Mouse (Mus musculus): ENCODE measurements at regions not wholly inside any gene's neighbourhood (a gene's known extent, or its start where the extent isn't known, plus 50 kb on each side); places are given as distances from the start of the nearest gene placed in this dataset.
"Not testable (repeated sequence)": the region's sequence is repeated elsewhere in the genome, so short reads cannot be mapped to it uniquely, and the experiment has no call there.

- peak; percentile 14 to 18 for DNase-seq
Observed at GRCm38 (mm10) chr1:176683146-176683545, 130.7 kb downstream of the Cep170 start.

GRCm38 (mm10) chr1:176681971-176682370 lies 131.9 kb downstream of the Cep170 start:
- peak; percentile 72 to 74 for DNase-seq

GRCm38 (mm10) chr1:176675184-176675583 lies 138.7 kb downstream of the Cep170 start:
- no peak for DNase-seq

- no peak for DNase-seq
Observed at GRCm38 (mm10) chr1:176671081-176671480, 142.8 kb downstream of the Cep170 start.

GRCm38 (mm10) chr1:176667552-176668306 lies 146.1 kb downstream of the Cep170 start:
- DNase-seq = no peak

- DNase-seq = no peak
Observed at GRCm38 (mm10) chr1:176660286-176660685, 153.6 kb downstream of the Cep170 start.

GRCm38 (mm10) chr1:176658639-176659038 lies 155.2 kb downstream of the Cep170 start:
- DNase-seq = no peak

GRCm38 (mm10) chr1:176655487-176656333 lies 158.2 kb downstream of the Cep170 start:
- DNase-seq = peak; percentile 7 to 43

- DNase-seq = no peak
Observed at GRCm38 (mm10) chr1:176644248-176644647, 169.6 kb downstream of the Cep170 start.

- no peak for DNase-seq
Observed at GRCm38 (mm10) chr1:176623171-176623570, 190.7 kb downstream of the Cep170 start.

GRCm38 (mm10) chr1:176622213-176622612 lies 191.7 kb downstream of the Cep170 start:
- DNase-seq = no peak

- no peak for DNase-seq
Observed at GRCm38 (mm10) chr1:176621285-176621684, 192.6 kb downstream of the Cep170 start.

- no peak for DNase-seq
Observed at GRCm38 (mm10) chr1:176618896-176619295, 195.0 kb downstream of the Cep170 start.

- DNase-seq = no peak
Observed at GRCm38 (mm10) chr1:176615673-176616072, 198.2 kb downstream of the Cep170 start.

GRCm38 (mm10) chr1:176594312-176594711 lies 219.6 kb downstream of the Cep170 start:
- DNase-seq = no peak

- no peak for DNase-seq
Observed at GRCm38 (mm10) chr1:176588144-176588543, 225.7 kb downstream of the Cep170 start.

GRCm38 (mm10) chr1:176573703-176574102 lies 240.2 kb downstream of the Cep170 start:
- no peak for DNase-seq

GRCm38 (mm10) chr1:176558457-176559415 lies 255.1 kb downstream of the Cep170 start:
- DNase-seq = no peak

- no peak for DNase-seq
Observed at GRCm38 (mm10) chr1:176534417-176534816, 259.3 kb upstream of the Pld5 start.

GRCm38 (mm10) chr1:176529037-176529436 lies 253.9 kb upstream of the Pld5 start:
- DNase-seq = no peak

- no peak for DNase-seq
Observed at GRCm38 (mm10) chr1:176511467-176511866, 236.4 kb upstream of the Pld5 start.

- DNase-seq = no peak
Observed at GRCm38 (mm10) chr1:176505441-176505840, 230.3 kb upstream of the Pld5 start.

- not testable (repeated sequence) for DNase-seq
Observed at GRCm38 (mm10) chr1:176504731-176505130, 229.6 kb upstream of the Pld5 start.

All from cerebellum, postnatal 36 days (tissue).